Mouse (Mus musculus): ENCODE measurements around the gene Itpkb.

DNA sequence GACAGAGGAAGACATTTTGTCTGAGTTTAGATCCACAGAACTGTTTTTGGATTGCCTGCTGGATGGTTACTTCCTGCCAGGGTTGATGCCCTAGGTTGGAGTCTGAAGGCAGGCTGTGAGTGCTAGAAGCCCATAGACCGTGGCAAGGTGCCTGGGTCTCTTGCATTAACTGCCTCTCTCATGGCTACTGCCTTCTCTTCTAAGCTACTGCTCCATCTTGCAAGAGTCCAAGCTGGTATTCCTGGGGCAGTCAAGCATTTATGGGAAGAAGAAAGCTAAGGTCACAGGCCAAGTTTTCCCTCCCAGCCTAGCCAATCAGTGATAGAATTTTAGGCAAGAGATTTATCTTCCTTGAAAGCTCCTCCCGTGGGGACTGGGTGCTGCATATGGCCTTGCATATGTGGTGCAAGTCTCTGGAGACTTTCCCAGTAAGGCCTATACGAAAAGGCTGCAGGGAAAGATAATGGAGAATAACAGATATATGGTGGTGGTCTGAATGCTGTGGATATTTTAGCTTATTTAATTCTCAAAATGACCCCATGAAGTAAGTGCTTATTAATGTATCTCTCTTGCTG, 36.8 kb downstream of the Itpkb start:
- TF ChIP-seq GATA1 (IDR thresholded peaks at IDR 0.05; ENCODE audit: low read length): no peak
- TF ChIP-seq TAL1 (IDR thresholded peaks at IDR 0.05; ENCODE audit: low read length): no peak
